Mouse (Mus musculus) erythroblast, adult 5-6 weeks (primary cell): ENCODE measurements around the gene Ppp4r4. TPM values are rescaled to one million over a fixed set of nuclear protein-coding genes. Genes with fewer than 3 reads are reported as not detected.
"Not testable (repeated sequence)": the region's sequence is repeated elsewhere in the genome, so short reads cannot be mapped to it uniquely, and the experiment has no call there.

ENCODE experiments used
- ATAC-seq: replicated peaks from 2 replicates; pipeline ENCODE4 v1.8.0; 2016; ENCODE audit warnings: moderate number of reproducible peaks, mild to moderate bottlenecking, moderate TSS enrichment, inconsistent platforms; ENCODE audit not compliant: poor library complexity, low FRiP score, severe bottlenecking
- total RNA-seq, 2 experiments: library from RNA; stranded (forward) in 1 of 2; stranded (reverse) in 1 of 2; fragments of 150-400 nt in 1 of 2; fragments of 200-764, 138-1000 nt in 1 of 2; gene quantifications; 2 replicates each; pipeline versions ENCODE4 v1.2.3 to v1.2.4; 2015 to 2017; ENCODE audit warnings: low replicate concordance in 2 of 2

The Ppp4r4 gene
- total RNA-seq (2015; ENCODE audit: low replicate concordance): not detected in 2 replicates
- total RNA-seq (2017; ENCODE audit: low replicate concordance): 0.42 TPM in 1 of 2 replicates, not detected in the other

DNA sequence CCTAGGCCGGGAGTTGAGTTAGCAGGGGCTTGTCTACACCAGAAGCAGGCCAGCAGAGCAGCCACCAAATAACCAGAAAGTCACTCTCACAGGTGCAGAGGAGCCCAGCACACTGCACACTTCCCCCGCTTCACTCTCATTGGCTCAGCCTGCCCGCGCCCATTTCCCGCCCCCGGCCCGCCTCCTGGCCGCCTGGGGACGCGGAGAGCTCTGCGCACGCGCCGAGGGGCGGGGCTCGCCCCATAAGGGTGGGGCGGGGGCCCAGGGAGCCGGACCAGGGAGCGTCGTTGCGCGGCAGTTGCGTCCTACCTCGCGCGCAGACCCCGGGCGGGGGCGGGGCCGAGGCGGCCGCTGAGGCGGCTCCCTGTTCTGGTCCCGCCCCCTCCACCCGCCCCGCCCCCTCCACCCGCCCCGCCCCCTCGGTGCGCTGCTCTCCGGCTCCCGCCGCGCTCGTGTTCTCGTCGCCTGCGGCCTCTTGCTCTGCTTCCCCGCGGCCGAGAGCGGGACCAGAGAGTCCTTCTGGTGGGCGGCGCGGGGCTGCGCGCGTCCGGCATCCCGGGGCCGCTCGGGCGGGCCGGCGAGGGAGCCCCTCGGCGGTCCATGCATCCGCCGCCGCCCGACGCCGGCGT lies at the start of gene Ppp4r4:
Ppp4r4 (plus strand) TSS at position 264 of the 629 bp plus-strand sequence.
- ATAC-seq: peak; percentile 52; the same call in 1 of the 2 replicates

- no peak for ATAC-seq
These were observed 49.3 kb upstream of the Ppp4r4 start for GRCm38 (mm10) chr12:103482781-103483180.

GRCm38 (mm10) chr12:103484200-103484972 lies 47.7 kb upstream of the Ppp4r4 start:
- ATAC-seq: not testable (repeated sequence)

DNA sequence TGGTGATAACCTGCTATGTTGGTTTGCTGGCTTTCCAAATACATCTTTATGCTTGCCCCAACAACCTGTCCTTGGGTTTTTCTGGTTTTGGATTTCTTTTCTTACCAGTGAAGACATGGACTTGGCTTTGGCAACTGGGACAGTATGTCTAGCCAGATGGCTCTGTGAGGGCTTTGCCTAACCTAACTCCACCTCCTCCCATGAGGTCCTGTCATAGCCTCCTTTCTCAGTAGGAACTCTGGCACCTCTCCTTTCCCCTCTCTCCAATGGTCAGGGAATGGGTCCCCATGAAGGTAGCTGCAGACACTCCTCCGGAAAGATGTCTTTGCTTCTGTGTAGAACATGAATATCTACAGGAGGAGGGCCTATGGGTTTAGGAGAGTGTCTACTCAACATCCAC lies 45.4 kb upstream of the Ppp4r4 start:
- ATAC-seq: no peak

- no peak for ATAC-seq
These were observed 44.8 kb upstream of the Ppp4r4 start for GRCm38 (mm10) chr12:103487276-103487675.

- ATAC-seq: no peak
These were observed 44.3 kb upstream of the Ppp4r4 start for GRCm38 (mm10) chr12:103487750-103488149.

GRCm38 (mm10) chr12:103491091-103491730 lies 40.9 kb upstream of the Ppp4r4 start:
- no peak for ATAC-seq

DNA sequence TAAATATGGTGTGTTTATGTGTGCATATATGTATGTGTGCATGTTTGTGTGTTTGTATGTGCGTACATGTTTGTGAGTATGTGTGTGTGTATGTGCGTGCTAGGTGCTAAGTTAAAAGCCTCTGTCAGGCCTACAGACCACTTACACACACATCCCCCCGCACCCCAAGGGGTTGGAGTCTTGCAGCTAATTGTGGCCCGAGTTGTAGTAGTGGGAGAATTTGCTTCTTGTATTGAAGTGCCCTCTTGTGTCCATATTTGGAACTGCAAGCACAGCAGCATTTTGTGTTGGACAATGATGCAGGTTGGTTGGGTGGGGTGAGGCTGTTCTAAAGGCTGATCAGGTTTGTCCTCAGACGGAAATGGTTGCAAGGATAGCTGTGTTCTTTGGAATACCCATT lies 39.3 kb upstream of the Ppp4r4 start:
- no peak; the same call in none of the 2 replicates for ATAC-seq

DNA sequence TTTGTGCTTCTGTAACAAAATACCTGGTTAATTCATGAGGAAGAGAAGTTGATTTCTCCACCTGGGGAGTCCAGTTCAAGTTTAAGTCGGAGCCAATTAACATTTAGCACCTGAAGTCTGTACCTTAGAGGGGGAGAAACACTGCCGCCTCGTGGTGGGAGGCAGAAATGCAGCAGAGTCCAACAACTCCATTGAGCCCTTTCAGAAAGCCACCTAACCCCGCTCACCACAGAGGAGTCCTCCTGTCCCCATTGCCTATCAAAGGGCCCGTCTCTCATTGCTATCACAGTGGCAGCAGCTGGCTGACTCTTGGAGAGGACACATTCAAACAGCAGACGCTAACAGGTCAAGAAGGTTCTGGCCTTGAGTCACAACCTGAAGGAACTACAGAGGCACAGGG lies 37.6 kb upstream of the Ppp4r4 start:
- ATAC-seq: peak; percentile 64

GRCm38 (mm10) chr12:103498768-103499167 lies 33.3 kb upstream of the Ppp4r4 start:
- ATAC-seq: no peak

- ATAC-seq: no peak
These were observed 32.8 kb upstream of the Ppp4r4 start for GRCm38 (mm10) chr12:103499261-103499660.

DNA sequence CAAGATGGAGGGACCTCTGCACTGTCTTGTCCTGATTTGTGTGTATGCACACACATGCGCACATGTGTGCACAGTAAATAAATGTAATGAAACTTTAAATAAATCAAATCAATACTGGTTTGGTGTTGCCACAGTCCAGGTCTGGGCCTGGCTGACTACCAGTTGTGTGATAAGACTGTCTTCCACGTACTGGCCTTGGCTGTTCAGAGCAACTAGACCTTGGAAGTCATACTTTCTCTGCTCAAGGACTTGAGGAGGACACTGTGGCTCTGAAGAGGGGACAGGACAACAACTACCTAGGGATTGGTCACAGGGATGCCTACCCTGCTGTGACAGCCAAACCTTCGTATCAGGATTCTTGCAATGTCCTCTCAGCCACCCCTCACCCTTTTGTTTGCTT lies 28.8 kb upstream of the Ppp4r4 start:
- ATAC-seq: no peak

DNA sequence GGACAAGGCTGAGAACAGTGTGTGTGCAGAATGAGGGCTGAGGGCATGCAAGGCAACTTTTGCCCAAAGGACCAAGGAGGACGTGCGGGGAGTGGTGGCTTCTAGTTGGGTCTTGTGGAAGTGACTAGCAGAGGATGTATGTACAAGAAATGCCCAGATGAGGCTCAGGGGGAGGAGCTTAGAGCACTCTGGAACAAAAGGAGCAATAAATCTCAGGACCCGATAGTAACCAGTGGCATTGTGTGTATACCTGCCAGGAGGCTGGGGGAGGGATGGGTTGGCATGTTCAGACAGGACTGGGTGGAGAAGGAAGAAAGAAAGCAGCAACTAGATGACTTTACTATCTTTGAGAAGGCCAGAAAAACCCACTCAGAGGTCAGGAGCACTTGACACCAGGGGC lies 27.7 kb upstream of the Ppp4r4 start:
- no peak for ATAC-seq

DNA sequence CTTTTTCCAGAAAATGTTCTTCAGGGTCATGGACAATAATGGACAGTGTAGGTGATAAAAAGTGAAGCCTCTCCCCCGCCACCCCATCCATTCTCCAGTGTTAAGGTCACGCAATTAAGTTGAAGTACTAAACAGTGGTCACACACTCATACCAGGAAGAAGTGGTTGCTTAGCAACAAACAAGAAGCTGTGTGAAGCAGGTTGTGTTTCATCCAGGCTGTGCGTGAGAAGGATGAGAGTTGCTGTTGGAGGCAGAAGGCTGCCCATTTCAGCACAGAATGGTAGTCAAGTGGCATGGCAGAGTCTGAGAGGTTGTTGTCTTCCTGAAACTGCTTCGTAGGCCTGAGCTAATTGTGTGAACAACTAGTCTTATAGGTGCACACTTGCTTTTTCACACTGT lies 23.7 kb upstream of the Ppp4r4 start:
- ATAC-seq: no peak

DNA sequence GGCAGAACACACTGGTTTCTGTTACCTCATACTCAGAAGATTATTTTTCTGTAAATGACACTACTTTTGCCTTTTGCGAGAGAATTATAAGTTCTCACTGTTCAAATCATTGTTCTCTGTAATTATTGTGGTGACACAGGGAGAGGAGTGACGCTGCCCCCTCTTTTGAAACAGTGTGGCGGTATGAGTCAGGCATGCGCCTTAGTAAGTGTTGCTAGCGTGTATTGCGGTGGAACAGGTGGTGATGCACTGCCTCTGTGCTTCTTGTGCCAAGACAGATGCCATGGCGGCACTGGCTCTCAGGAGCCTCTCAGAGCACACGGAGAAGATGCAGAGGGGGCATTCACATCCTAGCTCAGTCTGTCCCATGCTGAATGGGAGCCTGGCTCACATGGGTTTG lies 22.2 kb upstream of the Ppp4r4 start:
- ATAC-seq: no peak

DNA sequence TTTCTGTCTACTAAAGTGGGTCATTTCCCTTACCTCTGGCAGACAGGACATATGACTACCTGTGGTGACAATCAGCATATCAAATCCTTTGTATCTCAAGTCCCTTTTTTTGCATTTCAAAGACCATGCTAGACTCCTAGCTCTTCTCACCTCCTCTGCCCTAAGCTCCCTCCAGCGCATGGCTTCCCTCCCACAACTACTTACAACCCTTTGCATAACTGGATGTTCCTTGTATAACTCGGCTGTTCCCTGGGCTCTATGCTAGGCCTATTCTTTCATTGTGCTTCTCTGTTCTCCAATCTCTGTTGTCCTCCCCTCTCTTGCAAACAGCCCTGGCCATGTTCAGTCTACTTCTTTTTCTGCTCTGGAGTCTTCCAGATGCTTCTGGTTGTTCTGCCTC lies 20.5 kb upstream of the Ppp4r4 start:
- ATAC-seq: no peak

- ATAC-seq: no peak
These were observed 19.0 kb upstream of the Ppp4r4 start for GRCm38 (mm10) chr12:103513039-103513438.

GRCm38 (mm10) chr12:103513451-103513871 lies 18.6 kb upstream of the Ppp4r4 start:
- ATAC-seq: no peak

DNA sequence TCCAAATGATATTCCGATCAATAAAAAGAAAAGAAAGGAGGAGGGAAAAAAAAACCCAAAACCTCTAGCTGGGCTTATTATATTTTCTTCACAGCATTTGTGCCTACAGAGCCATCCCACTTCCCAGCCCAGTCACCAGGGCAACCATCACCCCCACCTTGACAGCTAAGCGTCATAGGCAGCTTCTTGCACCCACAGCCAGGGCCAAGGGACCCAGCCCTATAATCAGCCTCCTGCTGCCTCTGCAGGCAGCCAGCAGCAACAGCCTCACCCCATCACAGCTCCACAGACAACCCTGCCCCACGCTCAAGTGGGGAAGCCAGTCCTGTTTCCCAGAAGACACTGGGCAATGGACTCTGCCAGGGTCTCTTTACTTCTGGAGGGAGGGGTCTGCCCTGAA lies 17.7 kb upstream of the Ppp4r4 start:
- no peak for ATAC-seq

GRCm38 (mm10) chr12:103515638-103516037 lies 16.4 kb upstream of the Ppp4r4 start:
- no peak for ATAC-seq

DNA sequence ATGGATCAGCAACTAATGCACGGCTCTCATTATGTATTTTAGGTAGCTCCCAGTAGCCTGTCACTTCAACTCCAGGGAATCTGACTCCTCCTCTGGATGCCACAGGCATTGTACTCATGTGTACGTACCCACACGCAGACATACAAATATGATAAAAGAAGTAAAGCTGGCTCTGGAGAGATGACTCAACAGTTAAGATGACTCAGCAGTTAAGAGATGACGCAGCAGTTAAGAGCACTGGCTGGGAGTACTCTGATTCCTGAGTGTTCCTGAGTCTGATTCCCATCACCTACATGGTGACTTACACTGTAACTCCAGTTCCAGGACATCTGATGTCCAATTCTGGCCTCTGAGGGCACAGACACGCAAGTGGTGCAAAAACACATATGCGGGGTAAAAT lies 13.4 kb upstream of the Ppp4r4 start:
- no peak for ATAC-seq
